Mouse (Mus musculus) brain, embryonic 14.5 days (tissue): ENCODE measurements around the gene Pik3cb.

Source experiments
- CTCF ChIP-seq: fragments of 200-500 bp; IDR thresholded peaks from 2 replicates; pipeline ENCODE4 v1.5.1; 2012; ENCODE audit warnings: inconsistent platforms, mild to moderate bottlenecking, moderate library complexity, borderline replicate concordance; ENCODE audit not compliant: insufficient read depth, insufficient read length; ENCODE audit errors: extremely low read depth
- POLR2A ChIP-seq: fragments of 200-500 bp; IDR thresholded peaks from 2 replicates; pipeline ENCODE4 v1.6.1; 2012; ENCODE audit warnings: mild to moderate bottlenecking, inconsistent platforms, borderline replicate concordance; ENCODE audit not compliant: poor library complexity, insufficient read depth, insufficient read length, severe bottlenecking; ENCODE audit errors: extremely low read depth

DNA sequence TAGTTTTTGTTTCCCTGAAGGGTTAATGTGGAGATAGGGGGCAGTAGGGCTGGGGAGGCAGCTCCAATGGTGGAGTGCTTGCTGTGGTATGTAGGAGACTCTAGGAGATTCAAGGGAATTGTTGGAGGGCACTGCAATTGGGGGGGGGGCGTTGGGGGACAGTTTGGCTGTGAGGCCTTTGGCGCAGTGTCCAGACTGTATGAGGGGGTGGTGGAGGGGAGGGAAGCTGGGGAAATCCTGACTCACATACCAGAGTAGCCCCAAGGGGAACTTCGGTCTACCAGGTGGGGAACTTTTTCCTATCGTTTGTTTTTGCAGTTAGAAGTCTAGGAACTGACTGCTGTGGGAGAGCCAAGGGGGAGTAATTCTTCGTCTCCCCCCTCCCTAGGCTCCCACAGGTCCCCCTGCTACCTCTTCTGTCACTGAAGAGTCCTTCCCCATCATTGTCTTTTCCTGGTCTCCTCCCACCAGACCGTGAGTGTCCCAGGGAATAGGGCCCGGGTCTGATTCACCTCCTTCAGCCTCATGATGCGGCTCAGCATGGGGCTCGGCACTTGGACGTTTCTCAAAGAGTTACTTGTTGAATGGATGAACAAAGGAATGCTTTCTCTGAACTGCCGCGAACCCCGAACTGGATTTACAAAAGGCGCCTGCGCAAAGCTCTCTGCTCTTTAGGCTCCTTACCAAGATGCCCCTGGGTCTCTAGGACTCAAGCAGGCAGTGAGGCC lies 23.2 kb upstream of the Pik3cb start:
- TF ChIP-seq CTCF (no peak), POLR2A (no peak)
